Mouse (Mus musculus): ENCODE data around the gene Gm49392.

DNA sequence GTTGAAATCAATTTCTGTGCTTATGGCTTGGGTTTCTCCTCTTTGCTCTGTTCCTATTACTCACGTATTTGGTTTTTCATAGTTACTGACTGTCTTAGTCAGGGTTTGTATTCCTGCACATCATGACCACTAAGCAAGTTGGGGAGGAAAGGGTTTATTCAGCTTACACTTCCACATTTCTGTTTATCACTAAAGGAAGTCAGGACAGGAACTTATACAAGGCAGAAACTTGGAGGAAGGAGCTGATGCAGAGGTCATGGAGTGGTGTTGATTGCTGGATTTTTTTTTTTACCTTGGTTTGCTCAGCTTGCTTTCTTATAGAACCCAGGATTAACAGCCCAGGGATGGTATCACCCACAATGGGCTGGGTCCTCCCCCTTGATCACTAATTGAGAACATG is 4.4 kb downstream of the Gm49392 start:
- TF ChIP-seq POLR2A (IDR thresholded peaks at IDR 0.05; ENCODE audit: borderline replicate concordance, control insufficient read depth, low read depth, low read length) (no peak), CTCF (IDR thresholded peaks at IDR 0.05; ENCODE audit: control insufficient read depth, insufficient read depth, low read length) (no peak)
